Mouse (Mus musculus): ENCODE data around the gene Plod3.

DNA sequence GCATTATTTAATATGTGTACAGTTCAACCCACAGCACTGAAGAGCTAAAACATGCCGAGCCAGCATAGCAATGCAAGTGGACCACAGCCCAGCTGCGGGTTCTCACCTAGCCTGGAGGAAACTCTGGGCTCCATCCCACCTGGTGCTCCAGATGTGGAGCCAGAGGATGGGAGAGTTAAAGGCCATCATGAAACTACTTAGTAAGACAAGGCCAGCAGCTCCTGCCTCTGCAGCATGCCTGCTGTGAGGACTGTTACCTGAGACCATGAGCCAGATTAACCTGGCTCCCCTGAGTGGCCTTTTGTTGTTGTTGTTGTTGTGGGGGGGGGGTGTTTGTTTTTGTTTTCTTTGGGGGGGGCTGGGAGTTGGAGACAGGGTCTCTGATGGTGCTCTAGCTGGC, 43.4 kb upstream of the Plod3 start:
- TF ChIP-seq CTCF (conservative IDR thresholded peaks at IDR 0.05; ENCODE audit: insufficient read depth, insufficient read length, low read depth, low read length) (no peak), POLR2A (IDR thresholded peaks at IDR 0.05; ENCODE audit: low read depth, low read length) (no peak)

Measured in kidney, adult 2 months (tissue).